Mouse (Mus musculus): ENCODE data around the gene Selplg. TPM values are rescaled to one million over a fixed set of nuclear protein-coding genes. Genes with fewer than 3 reads are reported as not detected.

Selplg gene
- total and polyA plus RNA-seq, 2 experiments from 2014 or later, result 1.8 to 2.8 TPM

DNA sequence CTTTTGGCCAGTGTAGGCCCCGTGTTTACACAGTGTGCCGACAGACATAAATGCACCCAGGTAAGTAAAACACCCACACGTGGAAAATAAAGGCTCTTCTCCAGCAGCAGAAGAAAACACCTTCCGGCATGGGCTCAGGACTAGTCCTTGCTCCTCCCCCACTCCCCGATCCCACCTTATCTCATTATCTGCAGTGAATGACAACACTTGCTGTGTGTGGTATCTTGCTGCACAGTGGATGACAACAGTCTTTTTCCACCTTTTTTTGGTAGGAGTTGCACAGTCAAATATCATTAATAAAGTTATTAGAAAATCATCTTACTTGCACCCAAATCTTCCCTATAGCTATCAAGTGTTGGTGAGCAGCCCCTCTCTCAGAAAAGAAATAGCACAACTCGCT lies 32.5 kb upstream of the Selplg start:
- H3K4me2 ChIP-seq (ENCODE audit: low read depth, low read length), result no peak overlapping the region

DNA sequence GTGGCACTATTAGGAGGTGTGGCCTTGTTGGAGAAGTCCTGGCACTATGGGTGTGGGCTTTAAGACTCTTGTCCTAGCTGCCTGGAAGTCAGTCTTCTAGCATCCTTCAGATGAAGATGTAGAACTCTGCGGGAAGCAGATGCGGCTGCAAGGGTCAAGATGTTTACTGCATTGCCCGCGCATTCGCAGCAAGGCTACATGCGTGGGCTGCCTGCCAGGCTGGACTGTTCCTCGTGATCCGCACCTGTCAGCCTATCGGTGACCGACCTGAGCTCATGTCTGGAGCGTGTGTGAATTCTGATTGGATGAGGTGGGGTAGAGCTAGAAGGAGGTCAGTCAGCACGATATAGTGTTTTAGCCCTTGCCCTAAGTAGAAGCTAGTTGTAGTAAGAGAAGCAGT lies 31.6 kb upstream of the Selplg start:
- no peak overlapping the region for H3K4me2 ChIP-seq (ENCODE audit: low read depth, low read length)

More for the DNA sequence above, 32.5 kb upstream of the Selplg start:
- Histone ChIP-seq H3K4me1 (ENCODE audit: insufficient read depth, low read length) (peaks cover 6% of the 10 kb centered on the region; the same call in 1 of the 2 replicates), H3K9me3 (ENCODE audit: low read length) (no peaks in the 10 kb centered on the region), H3K27me3 (ENCODE audit: insufficient read depth, low read length) (no peaks in the 10 kb centered on the region), H3K36me3 (ENCODE audit: insufficient read depth, low read length) (0 out of 2 replicates have a peak, but pooled peaks cover 4% of the 10 kb centered on the region), H3K9ac (replicated peaks; ENCODE audit: low read length) (no peak overlapping the region), H3K27ac (no peak overlapping the region), H3K4me3 (ENCODE audit: low read length) (no peak overlapping the region)
- TF ChIP-seq CTCF (IDR thresholded peaks at IDR 0.05; ENCODE audit: low read depth), result no peak
- ATAC-seq (no peak), DNase-seq (ENCODE audit: low spot score) (no peak)
- WGBS, result 90% methylated on average over 6 of the region's 6 CpGs

DNA sequence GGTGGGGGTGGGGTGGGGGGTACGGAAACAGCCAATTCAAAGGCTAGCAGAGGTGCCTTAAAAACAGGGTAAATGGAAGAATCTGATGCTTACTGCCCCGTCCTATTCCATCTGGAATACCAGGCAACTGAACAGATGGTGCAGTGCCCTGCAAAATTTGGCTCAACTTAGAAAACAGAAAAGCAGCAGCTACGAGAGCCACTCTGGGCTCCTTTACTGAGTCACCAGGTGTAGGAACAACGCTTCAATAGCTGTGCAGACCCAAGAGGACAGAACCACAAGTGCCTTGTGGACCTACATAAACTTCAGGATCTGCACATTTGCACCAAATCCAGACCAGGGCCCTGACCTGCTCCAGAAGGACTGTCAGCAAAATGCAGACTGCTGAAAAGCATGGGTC lies 30.0 kb upstream of the Selplg start:
- no peak for DNase-seq (ENCODE audit: low spot score)

More for the DNA sequence above, 31.6 kb upstream of the Selplg start:
- H3K4me1 ChIP-seq (ENCODE audit: insufficient read depth, low read length), result no peaks in the 10 kb centered on the region; the same call in 1 of the 2 replicates
- TF ChIP-seq CTCF (IDR thresholded peaks at IDR 0.05; ENCODE audit: low read depth), result no peak
- H3K9me3 ChIP-seq (ENCODE audit: low read length), result no peaks in the 10 kb centered on the region
- 0 out of 2 replicates have a peak, but pooled peaks cover 4% of the 10 kb centered on the region for H3K36me3 ChIP-seq (ENCODE audit: insufficient read depth, low read length)
- WGBS, result 89% methylated on average over 12 of the region's 12 CpGs
- no peak overlapping the region for H3K4me3 ChIP-seq (ENCODE audit: low read length)
- no peak for ATAC-seq
- H3K27me3 ChIP-seq (ENCODE audit: insufficient read depth, low read length), result no peaks in the 10 kb centered on the region
- H3K27ac ChIP-seq, result no peak overlapping the region
- DNase-seq (ENCODE audit: low spot score), result no peak
- H3K9ac ChIP-seq (replicated peaks; ENCODE audit: low read length), result no peak overlapping the region

DNA sequence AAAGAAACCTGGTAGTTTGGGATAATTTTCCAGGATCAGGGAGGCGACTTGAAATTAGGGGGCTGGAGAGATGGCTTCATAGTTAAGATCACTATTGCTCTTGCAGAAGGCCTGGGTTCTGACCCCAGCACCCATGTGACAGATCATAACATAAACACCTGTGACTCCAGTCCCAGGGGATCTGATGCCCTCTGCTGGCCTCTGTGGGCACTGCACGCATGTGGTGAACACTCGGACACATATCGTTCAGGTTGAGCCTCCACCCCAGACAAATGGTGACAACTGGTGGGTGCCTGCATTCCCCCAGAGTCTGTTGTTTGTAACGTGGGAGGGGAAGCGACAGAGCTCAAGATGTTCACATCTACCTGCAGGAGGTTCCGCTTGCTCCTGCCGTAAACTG lies 28.9 kb upstream of the Selplg start:
- Histone ChIP-seq H3K36me3 (ENCODE audit: insufficient read depth, low read length) (0 out of 2 replicates have a peak, but pooled peaks cover 4% of the 10 kb centered on the region), H3K4me2 (ENCODE audit: low read depth, low read length) (no peak overlapping the region), H3K4me1 (ENCODE audit: insufficient read depth, low read length) (no peaks in the 10 kb centered on the region; the same call in 1 of the 2 replicates), H3K4me3 (ENCODE audit: low read length) (no peak overlapping the region), H3K9me3 (ENCODE audit: low read length) (no peaks in the 10 kb centered on the region), H3K27me3 (ENCODE audit: insufficient read depth, low read length) (no peaks in the 10 kb centered on the region), H3K27ac (no peak overlapping the region), H3K9ac (replicated peaks; ENCODE audit: low read length) (no peak overlapping the region)
- WGBS, result 96% methylated on average over 8 of the region's 8 CpGs
- ATAC-seq, result no peak
- peak; percentile 37 for DNase-seq (ENCODE audit: low spot score)
- TF ChIP-seq CTCF (IDR thresholded peaks at IDR 0.05; ENCODE audit: low read depth), result peak; percentile 74

More for the DNA sequence above, 30.0 kb upstream of the Selplg start:
- Histone ChIP-seq H3K9ac (replicated peaks; ENCODE audit: low read length) (no peak overlapping the region), H3K9me3 (ENCODE audit: low read length) (no peaks in the 10 kb centered on the region), H3K36me3 (ENCODE audit: insufficient read depth, low read length) (0 out of 2 replicates have a peak, but pooled peaks cover 4% of the 10 kb centered on the region), H3K27me3 (ENCODE audit: insufficient read depth, low read length) (no peaks in the 10 kb centered on the region), H3K27ac (peak overlapping the region; percentile 26; the same call in 1 of the 2 replicates), H3K4me1 (ENCODE audit: insufficient read depth, low read length) (no peaks in the 10 kb centered on the region; the same call in 1 of the 2 replicates), H3K4me3 (ENCODE audit: low read length) (no peak overlapping the region), H3K4me2 (ENCODE audit: low read depth, low read length) (no peak overlapping the region)
- no peak for TF ChIP-seq CTCF (IDR thresholded peaks at IDR 0.05; ENCODE audit: low read depth)
- WGBS, result 53% methylated on average over 4 of the region's 4 CpGs
- ATAC-seq, result 0 out of 2 replicates have a peak, but pooled peaks have one; percentile 18

DNA sequence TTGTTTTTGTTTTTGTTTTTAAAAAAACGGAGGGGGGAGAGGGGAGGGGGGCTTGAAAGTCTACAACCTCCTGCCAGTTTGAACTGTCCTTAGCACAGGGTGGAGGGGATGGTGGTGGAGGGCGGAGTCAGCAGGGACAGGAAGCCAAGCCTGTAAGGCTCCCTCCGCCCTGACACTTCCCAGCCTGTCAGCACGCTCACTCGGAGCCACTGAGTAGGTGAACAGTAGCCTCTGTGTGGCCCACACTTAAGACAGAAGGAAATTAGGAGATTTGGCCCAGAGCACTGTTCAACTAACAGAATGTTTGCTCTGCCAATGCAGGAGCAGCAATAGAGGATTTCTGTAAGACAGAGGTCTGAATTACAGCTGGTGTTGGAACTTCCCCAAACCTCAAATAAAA lies 26.5 kb upstream of the Selplg start:
- Histone ChIP-seq H3K36me3 (ENCODE audit: insufficient read depth, low read length) (no peaks in the 10 kb centered on the region), H3K9me3 (ENCODE audit: low read length) (no peaks in the 10 kb centered on the region), H3K4me1 (ENCODE audit: insufficient read depth, low read length) (no peaks in the 10 kb centered on the region; the same call in 1 of the 2 replicates), H3K4me2 (ENCODE audit: low read depth, low read length) (no peak overlapping the region), H3K27ac (no peak overlapping the region), H3K4me3 (ENCODE audit: low read length) (no peak overlapping the region), H3K9ac (replicated peaks; ENCODE audit: low read length) (no peak overlapping the region), H3K27me3 (ENCODE audit: insufficient read depth, low read length) (no peaks in the 10 kb centered on the region)
- ATAC-seq, result no peak
- WGBS, result 53% methylated on average over 5 of the region's 5 CpGs
- no peak for DNase-seq (ENCODE audit: low spot score)
- no peak for TF ChIP-seq CTCF (IDR thresholded peaks at IDR 0.05; ENCODE audit: low read depth)

DNA sequence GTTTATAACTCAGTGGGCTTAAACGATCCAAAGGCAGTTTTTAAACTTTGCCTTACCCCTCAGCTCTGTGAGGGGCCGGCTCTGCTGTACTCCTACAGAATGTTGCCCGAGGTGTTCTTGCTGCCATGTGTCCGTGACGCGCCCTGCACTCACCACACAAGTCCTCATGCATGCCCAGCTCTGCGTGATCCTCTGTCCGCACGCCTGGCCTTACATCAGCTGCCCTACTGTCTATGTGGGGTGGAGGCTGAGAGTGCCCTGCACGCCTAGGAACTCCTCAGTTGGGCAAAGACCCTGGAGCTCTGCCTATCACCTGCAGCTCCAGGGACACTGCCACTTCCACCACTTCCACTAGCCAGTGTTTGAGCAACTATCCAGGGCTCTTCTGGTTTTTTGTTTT lies 26.1 kb upstream of the Selplg start:
- H3K27me3 ChIP-seq (ENCODE audit: insufficient read depth, low read length), result no peaks in the 10 kb centered on the region
- H3K27ac ChIP-seq, result no peak overlapping the region
- 77% methylated on average over 10 of the region's 10 CpGs for WGBS
- no peaks in the 10 kb centered on the region for H3K36me3 ChIP-seq (ENCODE audit: insufficient read depth, low read length)
- no peaks in the 10 kb centered on the region for H3K9me3 ChIP-seq (ENCODE audit: low read length)
- H3K9ac ChIP-seq (replicated peaks; ENCODE audit: low read length), result no peak overlapping the region
- ATAC-seq, result no peak
- no peak for TF ChIP-seq CTCF (IDR thresholded peaks at IDR 0.05; ENCODE audit: low read depth)
- H3K4me2 ChIP-seq (ENCODE audit: low read depth, low read length), result no peak overlapping the region
- H3K4me3 ChIP-seq (ENCODE audit: low read length), result no peak overlapping the region
- no peak for DNase-seq (ENCODE audit: low spot score)
- H3K4me1 ChIP-seq (ENCODE audit: insufficient read depth, low read length), result no peaks in the 10 kb centered on the region; the same call in 1 of the 2 replicates

DNA sequence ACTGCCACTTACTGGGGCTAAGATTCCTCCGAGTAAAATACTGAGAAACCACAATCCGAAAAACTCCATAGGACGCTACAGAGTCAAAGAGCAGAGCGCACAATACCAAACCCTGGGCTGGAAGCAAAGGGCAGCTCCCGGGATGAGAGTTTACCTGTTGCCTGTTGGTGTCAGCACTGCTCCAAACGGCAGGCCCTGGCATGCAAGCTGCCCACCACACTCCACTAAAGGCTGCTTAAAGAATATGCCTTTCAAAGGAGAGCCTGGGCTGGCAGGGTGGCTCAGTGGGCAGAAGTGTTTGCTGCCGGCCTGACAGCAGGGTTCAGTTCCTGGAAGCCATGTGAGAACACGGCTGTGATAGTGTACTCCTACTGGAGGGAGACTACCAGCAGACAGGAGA lies 25.2 kb upstream of the Selplg start:
- TF ChIP-seq CTCF (IDR thresholded peaks at IDR 0.05; ENCODE audit: low read depth), result peak; percentile 28

More for the DNA sequence above, 25.2 kb upstream of the Selplg start:
- WGBS, result 53% methylated on average over 8 of the region's 8 CpGs
- Histone ChIP-seq H3K9ac (replicated peaks; ENCODE audit: low read length) (no peak overlapping the region), H3K27me3 (ENCODE audit: insufficient read depth, low read length) (no peaks in the 10 kb centered on the region), H3K4me3 (ENCODE audit: low read length) (no peak overlapping the region), H3K36me3 (ENCODE audit: insufficient read depth, low read length) (no peaks in the 10 kb centered on the region), H3K27ac (no peak overlapping the region), H3K9me3 (ENCODE audit: low read length) (no peaks in the 10 kb centered on the region), H3K4me1 (ENCODE audit: insufficient read depth, low read length) (no peaks in the 10 kb centered on the region; the same call in 1 of the 2 replicates), H3K4me2 (ENCODE audit: low read depth, low read length) (no peak overlapping the region)
- no peak for ATAC-seq
- no peak for DNase-seq (ENCODE audit: low spot score)
